Mouse (Mus musculus): ENCODE data around the gene Fcrla. TPM values are rescaled to one million over a fixed set of nuclear protein-coding genes. Genes with fewer than 3 reads are reported as not detected.

Fcrla gene
- total RNA-seq, 4 experiments from 2014 or later = 0.75 to 1.1 (median 0.86) TPM; not detected in 1

DNA sequence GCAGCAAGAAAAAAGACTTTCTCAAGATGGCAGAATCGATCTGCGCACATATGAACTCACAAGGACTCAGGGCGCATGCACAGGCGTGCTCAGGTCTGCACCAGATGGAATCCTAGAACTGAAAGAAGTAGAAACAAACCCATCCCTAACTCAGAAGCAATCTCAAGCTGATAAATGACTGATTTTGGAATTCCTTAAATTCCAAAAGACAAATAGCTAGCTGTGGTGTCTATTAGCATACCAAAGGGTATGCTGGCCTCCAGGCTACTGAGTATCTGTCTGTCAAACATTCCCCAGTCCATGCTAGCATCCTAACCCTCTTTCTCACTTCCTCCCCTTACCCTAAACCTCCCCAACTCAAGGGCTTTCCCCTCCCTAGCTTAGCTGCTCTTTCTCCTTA is 38.1 kb downstream of the Fcrla start:
- no peak for DNase-seq (ENCODE audit: low spot score)

DNA sequence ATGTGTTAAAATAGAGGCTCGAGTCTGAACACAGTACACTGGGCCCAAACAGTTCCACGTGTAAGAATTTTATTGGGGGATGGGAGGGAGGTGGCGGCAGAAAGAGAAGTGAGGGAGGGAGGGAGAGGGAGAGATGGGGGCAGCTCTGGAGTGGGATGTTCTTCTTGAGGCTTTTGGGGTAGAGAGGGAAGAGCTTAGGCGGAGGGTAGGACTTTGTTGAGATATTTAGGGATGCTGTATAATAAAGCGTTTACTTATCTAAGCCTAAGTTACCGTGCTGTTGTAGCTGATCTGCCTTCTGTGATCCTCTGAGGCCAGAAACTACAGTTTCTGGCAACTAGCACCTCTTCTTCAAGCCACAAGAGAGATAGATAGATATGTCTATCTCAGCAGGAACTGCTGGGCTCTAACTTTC is 41.3 kb downstream of the Fcrla start:
- no peak for DNase-seq (ENCODE audit: low spot score)

DNA sequence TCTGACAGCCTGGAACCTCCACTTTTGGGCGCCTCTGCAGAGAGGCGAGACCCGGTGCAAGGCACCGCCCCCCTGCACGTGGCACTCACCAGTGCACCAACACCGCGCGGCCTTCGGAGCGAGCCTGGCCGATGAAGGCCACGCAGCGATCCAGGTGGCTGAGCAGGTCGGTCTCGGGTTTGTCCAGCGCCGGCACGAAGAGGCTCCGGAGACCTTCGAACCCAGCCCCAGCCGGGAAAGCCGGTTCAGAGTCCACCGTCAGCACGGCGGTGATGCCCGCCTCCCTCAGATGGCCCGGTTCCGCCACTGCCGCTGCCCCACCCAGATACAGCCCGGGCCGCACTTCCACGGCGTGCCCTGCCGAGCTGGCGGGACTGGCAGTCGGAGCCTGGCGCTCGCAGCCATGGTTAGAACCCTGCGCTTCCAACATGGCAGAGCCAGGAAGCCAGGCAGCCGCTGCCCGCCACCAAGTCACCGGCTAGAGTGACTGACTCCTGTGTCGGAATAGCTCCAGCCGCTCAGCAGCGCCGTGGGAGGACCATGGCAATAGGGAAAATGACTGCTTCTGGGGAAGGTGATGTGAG is 42.3 kb downstream of the Fcrla start, which contains the start of the genes Gm26620 and Dusp12:
Gm26620 (plus strand) TSS at position 88 of the 584 bp plus-strand sequence.
Dusp12 (minus strand) TSS at position 563 of the 584 bp plus-strand sequence.
- peak; percentile 84 for DNase-seq (ENCODE audit: low spot score)

DNA sequence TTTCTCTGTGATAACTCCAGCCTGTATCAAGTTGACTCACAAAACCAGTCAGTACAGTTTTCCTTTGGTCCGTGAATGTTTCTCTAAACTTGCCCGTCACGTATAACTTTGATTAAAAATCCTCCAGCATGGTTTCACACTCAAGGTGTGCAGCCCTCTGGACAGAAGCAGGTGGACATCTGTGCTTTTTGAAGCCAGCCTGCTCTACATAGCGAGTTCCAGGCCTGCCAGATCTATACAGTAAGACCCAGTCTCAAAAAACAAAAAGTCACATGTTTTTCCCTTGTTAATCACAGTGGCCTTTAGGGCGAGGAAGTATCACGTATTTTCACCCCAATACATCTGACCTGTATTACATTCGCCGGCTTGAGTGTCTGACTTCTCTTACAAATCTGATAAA is 43.0 kb downstream of the Fcrla start:
- no peak for DNase-seq (ENCODE audit: low spot score)

DNA sequence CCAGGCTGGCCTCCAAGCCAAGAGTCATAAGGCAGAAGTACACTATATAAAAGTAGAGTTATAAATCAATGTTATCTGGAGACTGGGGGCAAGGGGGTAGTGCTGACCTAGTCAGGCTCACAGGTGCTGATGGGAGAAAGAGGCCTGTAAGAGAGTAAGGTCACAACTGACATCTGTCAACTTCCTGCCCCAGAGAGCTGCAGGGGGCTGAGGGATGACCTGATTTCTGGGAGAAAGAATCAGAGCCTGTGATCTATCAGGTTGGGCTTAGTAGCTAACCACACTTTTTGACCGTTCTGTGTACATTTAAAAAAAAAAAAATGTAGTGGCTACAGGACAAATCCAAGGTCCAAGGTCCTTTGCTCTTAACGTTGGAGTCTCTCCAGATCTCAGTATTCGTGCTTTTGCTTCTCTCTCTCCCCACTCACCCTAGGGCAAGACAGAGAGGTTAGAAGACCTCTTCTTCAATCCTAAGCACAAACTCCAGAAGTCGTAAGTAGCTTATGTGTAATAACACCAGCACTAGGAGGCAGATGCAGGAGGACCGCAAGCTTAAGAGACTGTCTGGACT is 44.4 kb downstream of the Fcrla start:
- no peak for DNase-seq (ENCODE audit: low spot score)

DNA sequence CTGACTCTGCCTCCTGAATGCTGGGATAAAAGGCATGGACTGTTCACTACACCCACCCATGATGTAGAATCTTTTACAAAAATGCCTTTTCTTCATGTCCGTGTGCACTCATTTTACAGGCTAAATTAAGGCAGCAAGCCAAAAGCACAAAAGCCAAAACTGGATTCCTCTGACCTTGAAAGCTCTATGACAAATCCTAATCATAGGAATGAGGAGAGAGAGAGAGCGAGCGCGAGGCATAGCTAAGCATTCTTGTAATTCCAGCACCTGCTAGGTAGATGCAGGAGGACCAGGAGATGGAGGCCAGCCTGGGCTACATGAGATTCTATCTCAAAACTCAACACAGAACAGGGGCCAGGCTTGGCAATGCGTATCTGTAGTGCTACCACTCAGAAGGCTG is 50.5 kb downstream of the Fcrla start:
- DNase-seq (ENCODE audit: low spot score) = no peak

DNA sequence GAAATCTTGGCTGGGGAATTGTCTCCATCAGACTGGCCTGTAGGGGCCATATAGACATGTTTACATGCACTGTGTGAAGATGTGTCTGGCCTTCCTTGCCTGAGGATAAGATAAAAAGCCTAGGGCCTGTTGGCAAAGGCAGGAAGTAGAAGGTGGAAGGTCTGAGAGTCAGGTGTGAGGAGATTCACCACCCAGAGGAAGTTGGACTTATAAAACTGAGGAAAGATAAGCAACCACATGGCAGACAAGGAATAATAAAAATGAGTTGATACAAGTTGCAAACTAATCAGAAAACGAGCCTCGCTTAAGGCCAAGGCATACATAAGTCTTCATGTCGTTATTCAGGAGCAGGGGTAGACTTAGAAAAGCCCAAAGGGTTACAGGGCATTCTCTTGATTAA is 51.7 kb downstream of the Fcrla start:
- DNase-seq (ENCODE audit: low spot score) = no peak

DNA sequence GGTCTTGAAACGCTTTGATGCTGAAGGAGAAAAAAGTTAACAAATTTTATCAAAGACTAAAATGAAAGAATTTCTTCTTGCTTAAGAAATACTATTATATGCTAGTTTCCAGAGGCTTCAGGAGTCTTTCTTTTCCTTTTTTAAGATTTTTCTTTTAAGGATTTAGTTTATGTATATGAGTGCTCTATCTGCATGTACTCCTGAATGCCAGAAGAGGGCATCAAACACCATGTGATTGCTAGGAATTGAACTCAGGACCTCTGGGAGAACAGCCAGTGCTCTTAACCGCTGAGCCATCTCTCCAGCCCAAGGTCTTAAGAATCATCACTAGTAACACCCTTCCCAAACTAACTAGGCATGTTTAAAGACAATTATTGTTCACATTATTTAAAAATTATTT is 55.4 kb downstream of the Fcrla start:
- DNase-seq (ENCODE audit: low spot score) = no peak

DNA sequence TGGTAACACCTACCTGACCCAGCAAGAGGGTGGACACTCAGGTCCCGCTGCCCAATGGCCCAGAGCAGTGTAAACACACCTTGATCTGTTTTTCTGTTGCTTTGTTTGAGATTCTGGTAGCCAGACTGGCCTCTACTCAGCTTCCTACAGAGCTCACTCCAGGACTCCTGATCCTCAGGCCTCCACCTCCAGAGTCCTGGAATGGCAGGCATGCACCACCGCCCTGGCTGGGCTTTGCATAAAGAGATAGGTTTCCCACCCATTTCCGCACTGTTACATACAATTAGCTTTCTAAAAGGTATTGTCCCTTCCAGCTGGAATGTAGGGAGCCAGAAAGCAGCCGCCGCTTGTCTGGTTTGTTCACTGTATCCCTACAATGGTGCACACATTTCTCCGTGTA is 56.0 kb downstream of the Fcrla start:
- DNase-seq (ENCODE audit: low spot score) = no peak

DNA sequence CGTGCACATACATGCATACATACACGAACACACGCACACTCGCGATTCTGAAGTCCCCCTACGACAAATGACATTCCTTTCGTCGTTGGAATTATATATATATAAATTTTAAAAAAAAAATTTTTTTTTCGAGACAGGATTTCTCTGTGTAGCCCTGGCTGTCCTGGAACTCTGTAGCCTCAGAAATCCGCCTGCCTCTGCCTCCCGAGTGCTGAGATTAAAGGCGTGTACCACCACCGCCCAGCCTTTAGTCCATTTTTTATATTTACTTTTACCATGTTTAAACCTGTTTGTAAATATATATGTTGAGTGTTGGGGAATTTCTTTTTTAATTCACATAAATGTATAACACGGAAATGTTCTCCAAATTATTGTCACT is 58.5 kb downstream of the Fcrla start:
- no peak for DNase-seq (ENCODE audit: low spot score)

DNA sequence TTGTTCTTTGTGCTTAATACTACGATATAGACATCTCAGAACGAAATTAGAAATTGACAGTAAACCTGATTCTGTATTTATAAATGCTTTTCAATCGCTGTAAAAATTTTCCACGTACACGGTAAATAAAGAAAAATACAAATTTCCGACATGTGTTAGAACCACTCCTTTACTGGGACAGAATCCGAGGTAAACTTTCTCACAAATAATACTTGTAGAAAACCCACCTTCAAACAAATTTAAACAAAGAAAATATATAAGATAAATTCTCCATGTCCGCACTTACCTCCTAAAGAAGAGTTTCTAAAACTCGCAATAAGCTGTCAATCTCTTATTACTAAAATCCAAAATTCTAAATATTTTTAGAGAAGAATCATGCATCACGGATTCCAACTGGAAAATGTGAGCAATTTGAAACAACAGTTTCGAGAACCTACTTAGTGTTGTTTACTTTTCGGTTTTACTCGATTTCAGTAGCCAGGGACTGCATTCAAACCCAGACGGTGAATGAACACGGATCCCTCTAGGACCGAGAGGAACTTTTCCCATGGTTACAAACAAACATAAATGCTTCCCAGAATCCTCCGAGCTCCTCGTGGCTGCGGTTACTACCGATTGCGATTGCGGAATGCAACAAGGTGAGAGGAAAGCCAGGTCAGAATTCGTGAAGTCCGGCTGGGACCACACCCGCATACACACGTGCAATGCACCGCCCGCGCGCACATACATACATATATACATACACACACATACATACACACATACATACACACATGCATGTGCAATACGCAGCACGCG is 59.1 kb downstream of the Fcrla start:
- peak; percentile 92 for DNase-seq (ENCODE audit: low spot score)

DNA sequence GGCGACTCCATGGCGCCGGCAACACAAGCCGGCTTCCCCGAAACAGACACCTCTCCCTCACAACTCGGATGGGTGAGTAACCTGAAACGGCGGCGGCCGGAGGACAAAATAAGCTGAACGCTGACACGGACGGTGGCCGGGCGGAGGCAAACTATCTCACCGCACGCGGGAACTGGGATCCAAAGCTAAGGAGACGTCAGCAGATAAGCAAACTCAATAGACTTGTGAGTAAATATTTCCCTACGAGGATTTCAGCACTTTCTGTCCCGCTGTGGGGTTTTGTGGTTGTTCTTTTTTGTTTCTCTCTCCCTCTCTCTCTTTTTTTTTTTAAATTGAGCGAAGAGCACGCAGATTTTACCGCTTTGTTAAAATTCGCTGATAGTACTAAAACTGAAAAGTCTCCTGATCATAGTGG is 59.7 kb downstream of the Fcrla start, which contains the start of gene Atf6:
Atf6 (minus strand) TSS at position 81 of the 415 bp plus-strand sequence.
- DNase-seq (ENCODE audit: low spot score) = peak; percentile 97

Other genes starting within 250 kb of the Fcrla start
- gene Atf6, start 59.8 kb downstream of the Fcrla start, total RNA-seq (2022) = 10 to 100 TPM; 70.6 to 81.4 (median 76.4) TPM
- under 1 TPM in 3 of 4 experiments, not detected in 1; 0.44 to 0.68 (median 0.57) TPM for gene Gm26620, start 42.5 kb downstream of the Fcrla start, total RNA-seq (2022)
- gene Dusp12, start 42.0 kb downstream of the Fcrla start, total RNA-seq (2022) = 1 to 10 TPM; 7.6 to 8.9 (median 8.3) TPM
- not detected for gene Fcrlb, start 14.6 kb downstream of the Fcrla start, total RNA-seq (2022)
- gene Fcgr2b, start 49.0 kb upstream of the Fcrla start, total RNA-seq (2022) = 10 to 100 TPM in 1 of 4 experiments, 1 to 10 TPM in 3; 3.9 to 10.6 (median 5.7) TPM
- gene Fcgr4, start 91.3 kb upstream of the Fcrla start, total RNA-seq (2022) = 1 to 10 TPM in 1 of 4 experiments, under 1 TPM in 2, not detected in 1; 0.22 to 1.4 (median 0.50) TPM
- 10 to 100 TPM in 2 of 4 experiments, 1 to 10 TPM in 2; 7.8 to 13.7 (median 9.7) TPM for gene Fcgr3, start 137.4 kb upstream of the Fcrla start, total RNA-seq (2022)
- 1 to 10 TPM in 1 of 4 experiments, under 1 TPM in 3; 0.60 to 2.0 (median 0.88) TPM for gene Cfap126, start 186.3 kb upstream of the Fcrla start, total RNA-seq (2022)
- 1,000 to 10,000 TPM; 1,259 to 1,304 (median 1,268) TPM for gene Sdhc, start 223.0 kb upstream of the Fcrla start, total RNA-seq (2022)
- under 1 TPM in 2 of 4 experiments, not detected in 2; 0.31 to 0.41 TPM for gene Mpz, start 223.1 kb upstream of the Fcrla start, total RNA-seq (2022)

Measured in heart, adult 8-10 months (tissue).